Mouse (Mus musculus): ENCODE measurements at regions not wholly inside any gene's neighbourhood (a gene's known extent, or its start where the extent isn't known, plus 50 kb on each side); places are given as distances from the start of the nearest gene placed in this dataset.

DNA sequence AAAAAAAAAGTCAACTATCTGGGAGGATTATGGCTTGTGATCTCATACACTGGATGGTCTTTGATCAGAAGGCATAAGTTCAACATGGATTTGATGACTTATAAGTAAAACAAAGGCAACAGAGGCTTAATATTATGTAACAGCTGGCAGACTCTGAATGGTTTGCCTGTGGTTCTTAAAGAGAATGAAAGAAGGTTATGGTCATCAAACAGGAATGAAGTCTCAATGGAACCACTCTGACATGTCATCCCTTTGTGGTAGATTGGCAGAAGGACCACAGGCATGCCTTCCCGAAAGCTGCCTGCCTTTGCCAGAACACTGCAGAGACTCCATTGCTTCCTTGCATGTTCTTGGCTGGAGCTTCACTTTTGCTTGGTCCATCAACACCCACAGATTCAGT is 116.8 kb upstream of the Ranbp3l start:
- TF ChIP-seq CTCF (IDR thresholded peaks at IDR 0.05; ENCODE audit: borderline replicate concordance, insufficient read depth, low read depth, low read length) (no peak), POLR2A (IDR thresholded peaks at IDR 0.05; ENCODE audit: borderline replicate concordance, insufficient read depth, low read length) (no peak)
